Mouse (Mus musculus) embryonic facial prominence, embryonic 14.5 days (tissue): ENCODE measurements at regions not wholly inside any gene's neighbourhood (a gene's known extent, or its start where the extent isn't known, plus 50 kb on each side); places are given as distances from the start of the nearest gene placed in this dataset.

Experiments
- ATAC-seq: fragments of 200-750 bp; cut with Nextera tagmentation; 2 replicates; pipeline ENCODE4 v1.8.0; 2017; ENCODE audit warnings: low read depth, moderate number of reproducible peaks, moderate TSS enrichment
- DNase-seq: peaks from one replicate; pipeline ENCODE4 v3.0.0-alpha.2; 2015; ENCODE audit warnings: low spot score
- H3K27ac ChIP-seq: fragments of 300-500 bp; sonication (generic); replicated peaks from 2 replicates; pipeline ENCODE4 v1.5.1; 2014; ENCODE audit warnings: low read depth, mild to moderate bottlenecking, low read length, moderate library complexity
- H3K27me3 ChIP-seq: fragments of 300-500 bp; sonication (generic); replicated peaks from 2 replicates; pipeline ENCODE4 v1.6.1; 2014; ENCODE audit warnings: low read length; ENCODE audit not compliant: control insufficient read depth, insufficient read depth
- H3K36me3 ChIP-seq: fragments of 300-500 bp; sonication (generic); 2 replicates; pipeline ENCODE4 v1.6.1; 2014; ENCODE audit warnings: low read length, mixed read lengths; ENCODE audit not compliant: control insufficient read depth, insufficient read depth
- H3K4me1 ChIP-seq: fragments of 300-500 bp; sonication (generic); 2 replicates; pipeline ENCODE4 v1.6.1; 2014; ENCODE audit warnings: antibody characterized with exemption, low read length; ENCODE audit not compliant: control insufficient read depth, insufficient read depth
- H3K4me2 ChIP-seq: fragments of 300-500 bp; sonication (generic); 2 replicates; pipeline ENCODE4 v1.6.1; 2014; ENCODE audit warnings: low read depth, mild to moderate bottlenecking, low read length, moderate library complexity, mixed read lengths
- H3K4me3 ChIP-seq: fragments of 300-500 bp; sonication (generic); 2 replicates; pipeline ENCODE4 v1.5.1; 2014; ENCODE audit warnings: low read depth, mild to moderate bottlenecking, low read length
- H3K9ac ChIP-seq: fragments of 300-500 bp; sonication (generic); 2 replicates; pipeline ENCODE4 v1.6.1; 2014; ENCODE audit warnings: low read depth, mild to moderate bottlenecking, low read length, moderate library complexity, mixed read lengths
- H3K9me3 ChIP-seq: fragments of 300-500 bp; sonication (generic); 2 replicates; pipeline ENCODE4 v1.6.1; 2016; ENCODE audit warnings: low read length; ENCODE audit not compliant: control insufficient read depth

DNA sequence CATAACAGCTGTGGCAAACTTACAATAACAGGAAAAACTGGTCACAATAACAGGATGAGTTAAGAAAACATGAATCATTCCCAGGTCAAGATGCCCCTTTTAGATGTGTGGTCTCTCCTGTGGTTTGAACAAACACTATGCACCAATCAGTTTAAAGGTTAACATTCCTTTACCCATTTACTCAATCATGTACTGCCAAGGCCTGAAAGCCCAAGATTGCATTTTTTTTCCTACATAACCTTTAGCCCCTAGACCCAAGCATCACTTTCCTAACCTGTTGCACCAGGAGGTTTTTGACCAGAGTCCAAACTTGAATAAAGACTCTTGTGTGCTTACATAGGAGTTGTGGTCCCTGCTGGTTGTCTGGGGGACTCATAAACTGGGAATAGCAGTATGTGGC lies 78.3 kb downstream of the Gpr143 start:
- Histone ChIP-seq H3K4me3 (no peak overlapping the region), H3K4me1 (no peaks in the 10 kb centered on the region), H3K36me3 (no peaks in the 10 kb centered on the region), H3K27me3 (no peaks in the 10 kb centered on the region), H3K9ac (no peak overlapping the region), H3K9me3 (0 out of 2 replicates have a peak, but pooled peaks cover 7% of the 10 kb centered on the region), H3K27ac (no peak overlapping the region), H3K4me2 (no peak overlapping the region)
- DNase-seq (peak; percentile 3), ATAC-seq (no peak)
